Mouse (Mus musculus): ENCODE results near the gene Pgpep1. TPM values are rescaled to one million over a fixed set of nuclear protein-coding genes. Genes with fewer than 3 reads are reported as not detected.

Pgpep1 gene
- polyA plus RNA-seq (2017; shearing (Covaris generic)): 6.1 TPM

GRCm38 (mm10) chr8:70660273-70660725 is at the start of gene Pgpep1:
Pgpep1 (minus strand) TSS chr8:70660388.

DNA sequence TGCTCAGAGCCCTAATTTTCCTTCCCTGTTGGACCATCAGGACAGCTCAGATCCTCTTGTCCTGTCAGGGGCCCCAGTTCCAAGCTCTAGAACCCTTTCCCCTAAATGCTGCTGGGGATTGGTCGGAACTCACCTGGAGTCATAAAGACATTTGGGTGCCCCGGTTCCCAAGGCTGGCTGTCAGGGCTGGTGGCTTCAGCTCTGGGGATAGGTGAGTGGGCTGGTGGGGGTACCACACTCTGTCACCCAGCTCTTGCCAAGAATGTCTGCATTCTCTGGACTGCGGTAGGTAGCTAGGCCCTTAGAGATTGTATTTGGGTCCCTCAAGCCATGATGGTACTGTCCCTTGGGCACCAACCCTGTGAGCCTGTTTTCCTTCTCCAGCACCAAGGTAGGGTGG is 43.1 kb upstream of the Pgpep1 start, which contains the start of gene Iqcn:
Gene Iqcn (plus strand): TSS at position 171 of the 400 bp plus-strand sequence.

DNA sequence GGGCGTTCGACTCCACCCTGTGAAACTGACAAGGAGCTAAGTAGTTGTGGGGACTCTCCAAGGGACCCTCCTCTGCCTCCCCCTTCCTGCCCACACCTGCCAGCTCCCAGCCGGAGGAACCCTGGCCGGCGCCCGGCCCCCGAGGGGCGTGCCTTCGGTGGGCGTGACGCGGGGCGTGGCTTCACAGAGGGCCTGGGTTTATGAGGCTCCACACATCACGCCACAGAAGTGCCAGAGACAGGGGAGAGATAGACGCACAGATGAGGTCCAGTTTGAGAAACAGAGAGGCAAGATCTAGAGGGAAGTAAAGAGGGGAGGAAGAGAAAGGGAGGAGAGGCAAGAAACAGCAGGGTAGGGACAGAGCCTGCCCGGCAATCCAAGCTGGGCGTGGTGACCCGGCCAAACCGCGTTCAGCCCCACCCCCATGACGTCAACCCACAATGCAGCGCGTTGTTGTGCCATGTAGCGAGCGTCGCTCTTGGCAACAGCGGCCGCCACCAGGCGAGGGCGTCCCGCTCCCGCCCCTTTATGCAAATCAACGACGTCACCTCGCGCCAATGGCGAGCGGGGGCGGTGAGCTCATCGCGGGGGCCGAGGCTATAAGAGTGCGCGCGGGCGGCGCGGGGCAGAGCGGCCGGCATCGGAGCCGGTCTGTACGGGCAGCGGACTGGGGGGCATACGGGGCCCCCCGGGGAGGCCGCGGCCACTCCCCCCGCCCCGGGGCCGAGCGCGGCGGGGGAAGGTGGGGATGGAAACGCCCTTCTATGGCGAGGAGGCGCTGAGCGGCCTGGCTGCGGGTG is 38.3 kb upstream of the Pgpep1 start, which contains the start of gene Jund:
Gene Jund (plus strand): TSS at position 640 of the 800 bp plus-strand sequence.

GRCm38 (mm10) chr8:70673079-70673856 is 13.1 kb upstream of the Pgpep1 start, which contains the start of gene Lsm4:
Lsm4 (plus strand) TSS chr8:70673248.

DNA sequence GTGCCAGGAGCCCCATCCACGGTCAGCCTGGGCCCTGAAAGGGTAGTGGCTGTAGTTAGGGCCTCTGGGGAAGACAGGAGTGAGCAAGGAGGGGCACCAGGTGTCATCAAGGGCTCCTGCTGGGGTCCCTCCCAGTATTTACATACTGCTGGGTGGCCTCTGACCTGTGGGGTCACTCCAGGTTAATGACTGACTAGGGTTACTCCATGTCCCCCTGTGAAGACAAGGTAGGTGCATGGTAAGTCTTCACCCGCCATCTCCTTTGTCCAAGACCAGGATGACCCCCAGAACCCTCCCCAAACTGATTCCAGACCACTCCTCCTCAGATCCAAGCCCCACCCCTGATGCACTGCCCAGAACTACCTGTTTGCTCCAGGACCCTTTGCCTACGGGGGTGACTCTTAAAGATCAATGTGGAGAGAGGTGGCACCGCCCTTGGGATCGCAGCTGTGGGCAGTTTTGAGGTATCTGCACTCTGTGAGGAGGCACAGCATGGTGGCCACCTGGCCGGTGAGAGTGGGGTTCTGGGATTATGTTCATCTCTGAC is 27.8 kb downstream of the Pgpep1 start, which contains the start of gene Gdf15:
Gene Gdf15 (minus strand): TSS at position 111 of the 547 bp plus-strand sequence.

DNA sequence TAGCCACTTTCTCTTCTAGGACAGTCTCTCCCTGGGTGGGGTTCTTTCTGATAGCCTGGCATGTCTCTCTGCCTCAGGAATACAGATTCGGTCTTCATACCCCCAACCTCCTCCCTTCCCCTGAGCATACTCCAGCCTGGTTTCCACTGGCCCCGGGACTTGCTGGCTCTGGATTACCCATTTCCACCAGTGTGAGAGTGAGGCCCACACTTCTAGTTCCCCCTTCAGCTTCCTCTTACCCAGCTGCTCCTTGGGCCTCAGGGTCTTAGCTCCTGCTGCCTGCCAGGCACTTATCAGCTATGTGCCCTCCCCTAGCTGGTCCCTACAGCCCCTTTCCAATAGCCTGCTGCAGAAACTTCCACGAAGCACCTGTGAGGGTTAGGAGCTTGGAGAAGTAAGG is 44.3 kb downstream of the Pgpep1 start, which contains the start of gene Lrrc25:
Gene Lrrc25 (plus strand): TSS at position 262 of the 400 bp plus-strand sequence.

DNA sequence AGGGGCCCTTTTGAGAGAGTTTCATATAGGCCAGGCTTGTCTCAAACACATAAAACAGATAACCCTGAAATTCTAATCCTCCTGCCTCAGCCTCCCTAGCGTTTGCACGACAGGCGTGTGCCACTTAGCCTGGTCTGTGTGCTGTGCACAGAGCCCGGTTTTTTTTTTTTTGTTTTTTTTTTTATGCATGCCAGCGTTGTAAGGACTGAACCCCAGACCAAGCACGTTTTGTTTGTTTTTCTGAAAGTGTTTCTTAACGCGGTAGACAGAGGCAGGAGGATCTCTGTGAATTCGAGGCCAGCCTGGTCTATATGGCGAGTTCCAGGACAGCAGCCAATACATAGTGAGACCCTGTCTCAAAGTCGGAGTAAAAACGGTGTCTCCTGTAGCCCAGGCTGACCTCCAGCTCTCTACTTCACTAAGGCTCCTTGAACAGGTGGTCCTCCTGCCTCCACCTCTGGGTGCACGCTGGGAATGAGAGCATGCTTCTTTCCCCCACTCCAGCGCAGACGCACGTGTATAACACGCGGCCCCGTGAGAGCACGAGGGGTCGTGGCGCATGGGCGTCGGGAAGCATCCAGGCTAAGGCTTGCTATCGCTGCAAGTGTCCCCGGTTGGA is 51.3 kb downstream of the Pgpep1 start, which contains the start of gene Ssbp4:
Gene Ssbp4 (minus strand): TSS at position 124 of the 619 bp plus-strand sequence.

Other genes starting within 250 kb of the Pgpep1 start
- gene Crtc1, start 220.8 kb downstream of the Pgpep1 start, polyA plus RNA-seq (2017; shearing (Covaris generic)): 19.0 TPM
- gene Klhl26, start 183.4 kb downstream of the Pgpep1 start, polyA plus RNA-seq (2017; shearing (Covaris generic)): 18.6 TPM
- gene Tmem59l, start 173.0 kb downstream of the Pgpep1 start, polyA plus RNA-seq (2017; shearing (Covaris generic)): not detected
- gene Crlf1, start 167.2 kb downstream of the Pgpep1 start, polyA plus RNA-seq (2017; shearing (Covaris generic)): not detected
- gene Rex1bd, start 153.6 kb downstream of the Pgpep1 start, polyA plus RNA-seq (2017; shearing (Covaris generic)): 110 TPM
- gene Uba52, start 149.6 kb downstream of the Pgpep1 start, polyA plus RNA-seq (2017; shearing (Covaris generic)): 1,044 TPM
- 450 TPM for gene Fkbp8, start 132.7 kb downstream of the Pgpep1 start, polyA plus RNA-seq (2017; shearing (Covaris generic))
- 84.7 TPM for gene Kxd1, start 132.4 kb downstream of the Pgpep1 start, polyA plus RNA-seq (2017; shearing (Covaris generic))
- gene Ell, start 120.9 kb downstream of the Pgpep1 start, polyA plus RNA-seq (2017; shearing (Covaris generic)): 43.3 TPM
- gene Isyna1, start 66.0 kb downstream of the Pgpep1 start, polyA plus RNA-seq (2017; shearing (Covaris generic)): 98.4 TPM
- gene Ssbp4, start 51.5 kb downstream of the Pgpep1 start, polyA plus RNA-seq (2017; shearing (Covaris generic)): 34.8 TPM
- 0.40 TPM for gene Lrrc25, start 44.2 kb downstream of the Pgpep1 start, polyA plus RNA-seq (2017; shearing (Covaris generic))
- not detected for gene Gdf15, start 27.9 kb downstream of the Pgpep1 start, polyA plus RNA-seq (2017; shearing (Covaris generic))
- 330 TPM for gene Lsm4, start 12.9 kb upstream of the Pgpep1 start, polyA plus RNA-seq (2017; shearing (Covaris generic))
- gene Jund, start 38.6 kb upstream of the Pgpep1 start, polyA plus RNA-seq (2017; shearing (Covaris generic)): 22.8 TPM
- gene Iqcn, start 43.1 kb upstream of the Pgpep1 start, polyA plus RNA-seq (2017; shearing (Covaris generic)): 0.09 TPM
- not detected for gene Gm3336, start 58.2 kb upstream of the Pgpep1 start, polyA plus RNA-seq (2017; shearing (Covaris generic))
- gene Pde4c, start 63.3 kb upstream of the Pgpep1 start, polyA plus RNA-seq (2017; shearing (Covaris generic)): 0.85 TPM
- gene Rab3a, start 94.3 kb upstream of the Pgpep1 start, polyA plus RNA-seq (2017; shearing (Covaris generic)): 17.6 TPM
- 19.0 TPM for gene Mpv17l2, start 100.6 kb upstream of the Pgpep1 start, polyA plus RNA-seq (2017; shearing (Covaris generic))
- 31.0 TPM for gene Pik3r2, start 116.3 kb upstream of the Pgpep1 start, polyA plus RNA-seq (2017; shearing (Covaris generic))
- gene Mast3, start 144.7 kb upstream of the Pgpep1 start, polyA plus RNA-seq (2017; shearing (Covaris generic)): 80.7 TPM
- gene Il12rb1, start 148.1 kb upstream of the Pgpep1 start, polyA plus RNA-seq (2017; shearing (Covaris generic)): 64.8 TPM
- 3.1 TPM for gene Arrdc2, start 179.3 kb upstream of the Pgpep1 start, polyA plus RNA-seq (2017; shearing (Covaris generic))
- not detected for gene Kcnn1, start 202.9 kb upstream of the Pgpep1 start, polyA plus RNA-seq (2017; shearing (Covaris generic))
- gene Ccdc124, start 213.5 kb upstream of the Pgpep1 start, polyA plus RNA-seq (2017; shearing (Covaris generic)): 83.0 TPM
- not detected for gene Slc5a5, start 232.4 kb upstream of the Pgpep1 start, polyA plus RNA-seq (2017; shearing (Covaris generic))
- 6,058 TPM for gene Rpl18a, start 237.0 kb upstream of the Pgpep1 start, polyA plus RNA-seq (2017; shearing (Covaris generic))
- gene Map1s, start 245.5 kb upstream of the Pgpep1 start, polyA plus RNA-seq (2017; shearing (Covaris generic)): 57.2 TPM

Measured in inflammation-experienced regulatory T-cells, adult 16 weeks (primary cell).